Mouse (Mus musculus) hindbrain, embryonic 11.5 days (tissue): ENCODE results near the gene Cercam. TPM values are rescaled to one million over a fixed set of nuclear protein-coding genes. Genes with fewer than 3 reads are reported as not detected.

Experiments used
- ATAC-seq: fragments of 200-750 bp; cut with Nextera tagmentation; 2 replicates; pipeline ENCODE4 v1.8.0; 2017; ENCODE audit warnings: mild to moderate bottlenecking, moderate TSS enrichment, moderate library complexity; ENCODE audit not compliant: low FRiP score
- DNase-seq: peaks from one replicate; pipeline ENCODE4 v3.0.0-alpha.2; 2015; ENCODE audit warnings: low spot score
- H3K27ac ChIP-seq: fragments of 300-500 bp; sonication (generic); 2 replicates; pipeline ENCODE4 v1.5.1; 2014; ENCODE audit warnings: mild to moderate bottlenecking, low read depth, low read length
- H3K27me3 ChIP-seq: fragments of 300-500 bp; sonication (generic); 2 replicates; pipeline ENCODE4 v1.6.1; 2014; ENCODE audit warnings: mild to moderate bottlenecking, low read length, moderate library complexity, mixed read lengths; ENCODE audit not compliant: control insufficient read depth, insufficient read depth
- H3K36me3 ChIP-seq: fragments of 300-500 bp; sonication (generic); 2 replicates; pipeline ENCODE4 v1.6.1; 2014; ENCODE audit warnings: mild to moderate bottlenecking, low read length, moderate library complexity, mixed read lengths; ENCODE audit not compliant: control insufficient read depth, insufficient read depth
- H3K4me1 ChIP-seq: fragments of 300-500 bp; sonication (generic); replicated peaks from 2 replicates; pipeline ENCODE4 v1.6.1; 2014; ENCODE audit warnings: low read length, mixed read lengths; ENCODE audit not compliant: control insufficient read depth, insufficient read depth
- H3K4me2 ChIP-seq: fragments of 300-500 bp; sonication (generic); replicated peaks from 2 replicates; pipeline ENCODE4 v1.6.1; 2014; ENCODE audit warnings: mild to moderate bottlenecking, low read depth, low read length
- H3K4me3 ChIP-seq: fragments of 300-500 bp; sonication (generic); 2 replicates; pipeline ENCODE4 v1.5.1; 2014; ENCODE audit warnings: low read depth, low read length
- H3K9ac ChIP-seq: fragments of 300-500 bp; sonication (generic); 2 replicates; pipeline ENCODE4 v1.6.1; 2014; ENCODE audit warnings: low read depth, low read length
- H3K9me3 ChIP-seq: fragments of 300-500 bp; sonication (generic); 2 replicates; pipeline ENCODE4 v1.6.1; 2016; ENCODE audit warnings: low read length; ENCODE audit not compliant: control insufficient read depth
- WGBS: fragments of 180-500 bp; shearing (Covaris S2); extraction: QIAGEN DNeasy Blood & Tissue Kit; methylation state at CpG from one replicate; pipeline ENCODE4 v1.1.7; 2014; 5-methylcytosine and 5-hydroxymethylcytosine counted together
- polyA plus RNA-seq: library from polyadenylated mRNA; unstranded; fragments of >200 nt; fragmentation: Nextera tagmentation; extraction: Ambion mirVana; gene quantifications from 2 replicates; pipeline ENCODE4 v1.2.1, GENCODE M21; 2014

The Cercam gene
- polyA plus RNA-seq, 1 experiment from 2014 or later, result 17.1 TPM

- peaks cover 37% of the 10 kb centered on the region for H3K4me1 ChIP-seq
- H3K4me2 ChIP-seq, result no peak overlapping the region
- H3K36me3 ChIP-seq, result no peaks in the 10 kb centered on the region
- no peak overlapping the region for H3K4me3 ChIP-seq
- peak overlapping the region; percentile 37 for H3K9ac ChIP-seq
- H3K27me3 ChIP-seq, result no peaks in the 10 kb centered on the region
- H3K27ac ChIP-seq, result peak overlapping the region; percentile 97
- WGBS, result 7% methylated on average over 5 of the region's 5 CpGs
- DNase-seq (peak; percentile 92), ATAC-seq (no peak)
- no peaks in the 10 kb centered on the region for H3K9me3 ChIP-seq
Measured at GRCm38 (mm10) chr2:29858748-29859473, 10.1 kb upstream of the Cercam start.

- Histone ChIP-seq H3K4me2 (no peak overlapping the region), H3K4me3 (no peak overlapping the region), H3K9ac (no peak overlapping the region), H3K27me3 (no peaks in the 10 kb centered on the region), H3K4me1 (peaks cover 4% of the 10 kb centered on the region; the same call in 1 of the 2 replicates), H3K27ac (no peak overlapping the region), H3K9me3 (no peaks in the 10 kb centered on the region), H3K36me3 (no peaks in the 10 kb centered on the region)
- WGBS, result 76% methylated on average over 4 of the region's 4 CpGs
- no peak for DNase-seq
- ATAC-seq, result no peak
Measured at GRCm38 (mm10) chr2:29865125-29865524, 3.8 kb upstream of the Cercam start.

- peak overlapping the region; percentile 48 for H3K4me3 ChIP-seq
- WGBS, result 1% methylated on average over 17 of the region's 17 CpGs
- peaks cover 7% of the 10 kb centered on the region; the same call in 1 of the 2 replicates for H3K4me1 ChIP-seq
- H3K27me3 ChIP-seq, result no peaks in the 10 kb centered on the region
- H3K36me3 ChIP-seq, result no peaks in the 10 kb centered on the region
- peak overlapping the region; percentile 69 for H3K9ac ChIP-seq
- H3K9me3 ChIP-seq, result no peaks in the 10 kb centered on the region
- H3K27ac ChIP-seq, result peak overlapping the region; percentile 70; the same call in 1 of the 2 replicates
- ATAC-seq (peak; percentile 58), DNase-seq (peak; percentile 54)
- peak overlapping the region; percentile 90 for H3K4me2 ChIP-seq
Measured at GRCm38 (mm10) chr2:29869646-29870451, 885 bp downstream of the Cercam start.

DNA sequence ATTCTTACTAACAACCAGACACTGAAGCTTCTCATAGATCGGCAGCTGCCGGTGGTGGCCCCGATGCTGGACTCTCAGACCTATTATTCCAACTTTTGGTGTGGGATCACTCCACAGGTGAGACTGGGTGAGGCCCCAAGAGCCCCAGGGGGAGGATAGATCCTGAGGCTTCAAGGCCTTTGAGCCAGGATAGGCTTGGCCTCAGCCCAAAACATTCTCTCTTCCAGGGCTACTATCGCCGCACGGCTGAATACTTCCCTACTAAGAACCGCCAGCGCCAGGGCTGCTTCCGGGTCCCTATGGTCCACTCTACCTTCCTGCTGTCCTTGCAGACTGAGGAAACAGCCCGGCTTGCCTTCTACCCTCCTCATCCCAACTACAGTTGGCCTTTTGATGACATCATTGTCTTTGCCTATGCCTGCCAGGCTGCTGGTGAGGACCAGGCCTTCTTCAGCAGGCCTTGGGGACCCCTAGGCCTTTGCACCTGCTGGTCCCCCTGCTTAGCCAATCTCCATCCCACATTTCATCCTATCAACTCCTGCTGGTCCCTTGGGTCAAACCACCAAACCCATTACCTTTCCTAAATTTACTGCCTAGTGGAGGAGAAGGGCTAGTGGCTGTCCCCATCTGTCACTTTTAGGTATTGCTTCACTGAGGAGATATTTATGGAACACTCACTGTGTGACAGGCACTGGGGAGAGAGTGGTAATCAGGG is 3.8 kb downstream of the Cercam start:
- Histone ChIP-seq H3K4me3 (no peak overlapping the region), H3K9me3 (no peaks in the 10 kb centered on the region), H3K27ac (no peak overlapping the region), H3K27me3 (no peaks in the 10 kb centered on the region), H3K36me3 (no peaks in the 10 kb centered on the region), H3K4me1 (peaks cover 7% of the 10 kb centered on the region; the same call in 1 of the 2 replicates), H3K9ac (0 out of 2 replicates have a peak overlapping the region, but pooled peaks have one; percentile 2), H3K4me2 (no peak overlapping the region)
- DNase-seq, result no peak
- no peak for ATAC-seq
- 94% methylated on average over 10 of the region's 10 CpGs for WGBS

DNA sequence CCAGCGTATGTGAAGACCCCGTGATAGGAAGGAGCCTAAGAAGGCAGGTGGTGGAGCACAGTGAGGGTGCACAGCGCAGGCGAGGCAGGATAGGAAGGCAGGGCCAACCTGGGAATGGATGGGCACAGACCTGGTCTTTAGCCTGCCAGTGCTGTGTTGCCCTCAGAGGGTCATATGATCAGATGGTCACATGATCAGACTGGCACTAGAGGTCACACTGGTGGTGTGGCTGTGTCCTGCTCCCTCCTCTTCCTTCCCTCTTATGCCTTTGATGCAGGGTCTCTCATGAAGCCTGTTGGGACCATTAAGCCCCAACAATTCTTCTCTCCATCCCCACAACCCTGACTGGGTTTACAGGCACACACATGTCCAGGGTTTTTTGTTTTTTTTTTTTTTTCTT is 4.8 kb downstream of the Cercam start:
- H3K27me3 ChIP-seq, result no peaks in the 10 kb centered on the region
- no peak overlapping the region for H3K4me2 ChIP-seq
- no peak for ATAC-seq
- no peak for DNase-seq
- H3K9ac ChIP-seq, result no peak overlapping the region
- H3K4me3 ChIP-seq, result no peak overlapping the region
- 93% methylated on average over 4 of the region's 4 CpGs for WGBS
- H3K4me1 ChIP-seq, result peaks cover 7% of the 10 kb centered on the region; the same call in 1 of the 2 replicates
- no peak overlapping the region for H3K27ac ChIP-seq
- no peaks in the 10 kb centered on the region for H3K9me3 ChIP-seq
- no peaks in the 10 kb centered on the region for H3K36me3 ChIP-seq

DNA sequence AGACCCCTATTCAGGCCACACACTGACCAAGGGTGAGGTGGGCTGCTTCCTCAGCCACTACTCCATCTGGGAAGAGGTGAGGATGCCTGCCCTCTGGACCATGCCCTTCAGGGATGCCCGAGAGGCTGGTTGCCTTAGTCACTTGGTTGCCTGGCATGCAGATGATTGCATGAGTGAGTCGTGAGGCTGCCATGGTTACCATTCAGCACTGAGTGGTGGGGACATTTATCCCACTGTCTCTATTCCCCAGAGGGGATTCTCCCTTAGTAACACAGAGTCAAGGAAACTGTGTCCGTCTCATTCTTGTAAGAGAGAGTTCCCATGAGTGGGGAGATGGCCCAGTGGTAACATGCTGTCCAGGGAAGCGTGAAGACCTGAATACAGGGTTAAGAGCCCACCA is 9.1 kb downstream of the Cercam start:
- Histone ChIP-seq H3K27ac (no peak overlapping the region), H3K9me3 (no peaks in the 10 kb centered on the region), H3K27me3 (no peaks in the 10 kb centered on the region), H3K4me1 (no peaks in the 10 kb centered on the region), H3K4me3 (no peak overlapping the region), H3K4me2 (no peak overlapping the region), H3K36me3 (0 out of 2 replicates have a peak, but pooled peaks cover 4% of the 10 kb centered on the region), H3K9ac (no peak overlapping the region)
- 58% methylated on average over 4 of the region's 4 CpGs for WGBS
- DNase-seq (peak; percentile 21), ATAC-seq (no peak)

DNA sequence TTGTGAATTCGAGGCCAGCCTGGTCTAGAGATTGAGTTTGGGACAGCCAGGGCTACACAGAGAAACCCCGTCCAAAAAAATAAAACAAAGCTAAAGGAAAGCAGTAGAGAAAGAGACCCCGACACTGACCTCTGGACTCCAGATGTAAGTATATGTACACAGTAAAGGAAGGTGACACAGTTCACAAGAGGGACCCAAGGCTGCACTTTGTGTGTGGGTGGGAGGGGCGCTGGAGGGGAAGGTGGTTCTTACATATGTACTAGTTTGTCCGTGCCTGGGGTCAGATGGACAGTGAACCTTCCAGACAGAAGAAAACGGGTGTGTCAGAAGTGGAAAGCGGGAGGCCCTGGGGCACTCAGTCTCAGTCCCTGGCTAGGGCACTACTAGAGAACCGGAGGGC is 10.2 kb downstream of the Cercam start:
- H3K4me3 ChIP-seq, result no peak overlapping the region
- no peak overlapping the region for H3K27ac ChIP-seq
- WGBS, result 74% methylated on average over 8 of the region's 8 CpGs
- no peaks in the 10 kb centered on the region for H3K9me3 ChIP-seq
- no peak overlapping the region for H3K9ac ChIP-seq
- H3K27me3 ChIP-seq, result no peaks in the 10 kb centered on the region
- H3K4me2 ChIP-seq, result no peak overlapping the region
- ATAC-seq, result no peak
- H3K36me3 ChIP-seq, result 0 out of 2 replicates have a peak, but pooled peaks cover 4% of the 10 kb centered on the region
- no peaks in the 10 kb centered on the region for H3K4me1 ChIP-seq
- no peak for DNase-seq

GRCm38 (mm10) chr2:29879964-29880830 is 11.2 kb downstream of the Cercam start:
- 74% methylated on average over 17 of the region's 17 CpGs for WGBS
- Histone ChIP-seq H3K27me3 (no peaks in the 10 kb centered on the region), H3K36me3 (0 out of 2 replicates have a peak, but pooled peaks cover 4% of the 10 kb centered on the region), H3K4me2 (no peak overlapping the region), H3K9me3 (no peaks in the 10 kb centered on the region), H3K4me1 (no peaks in the 10 kb centered on the region), H3K4me3 (no peak overlapping the region), H3K9ac (no peak overlapping the region), H3K27ac (no peak overlapping the region)
- DNase-seq (no peak), ATAC-seq (no peak)
